Mouse (Mus musculus) 3T3-L1 (cell line): ENCODE measurements around the gene Gm20388.

ENCODE experiments used
- DNase-seq: peaks from one replicate; pipeline ENCODE4 v3.0.0-alpha.2; 2015; ENCODE audit warnings: low read depth, low spot score

The Gm20388 gene

DNA sequence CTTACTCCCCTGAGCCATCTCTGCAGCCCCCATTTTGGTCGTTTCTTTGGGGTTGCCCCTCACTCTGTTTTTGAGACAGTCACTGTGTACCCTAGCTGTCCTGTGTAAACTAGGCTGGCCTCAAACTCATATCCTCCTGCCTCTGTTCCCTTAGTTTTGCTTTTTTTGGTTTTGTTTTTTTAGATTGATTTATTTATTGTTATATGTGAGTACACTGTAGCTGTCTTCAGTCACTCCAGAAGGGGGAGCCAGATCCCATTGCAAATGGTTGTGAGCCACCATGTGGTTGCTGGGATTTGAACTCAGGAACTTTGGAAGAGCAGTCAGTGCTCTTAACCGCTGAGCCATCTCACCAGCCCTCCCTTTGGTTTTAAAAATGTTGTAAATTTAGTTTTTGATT lies 3195.9 kb downstream of the Gm20388 start:
- DNase-seq, result peak; percentile 72

DNA sequence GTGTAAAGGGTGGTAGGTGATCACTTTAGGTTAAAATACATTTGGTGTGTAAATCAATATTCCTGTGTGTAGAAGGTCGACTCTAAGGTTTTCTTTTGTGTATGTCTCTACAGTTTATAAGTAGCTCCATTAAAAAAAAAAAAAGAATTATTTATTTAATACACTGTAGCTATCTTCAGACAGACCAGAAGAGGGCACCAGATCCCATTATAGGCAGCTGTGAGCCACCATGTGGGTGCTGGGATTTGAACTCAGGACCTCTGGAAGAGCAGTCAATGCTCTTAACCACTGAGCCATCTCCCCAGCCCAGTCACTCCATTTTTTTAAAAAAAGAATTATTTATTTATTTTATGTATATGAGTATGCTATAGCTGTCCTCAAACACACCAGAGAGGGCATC lies 3197.4 kb downstream of the Gm20388 start:
- DNase-seq, result peak; percentile 25

DNA sequence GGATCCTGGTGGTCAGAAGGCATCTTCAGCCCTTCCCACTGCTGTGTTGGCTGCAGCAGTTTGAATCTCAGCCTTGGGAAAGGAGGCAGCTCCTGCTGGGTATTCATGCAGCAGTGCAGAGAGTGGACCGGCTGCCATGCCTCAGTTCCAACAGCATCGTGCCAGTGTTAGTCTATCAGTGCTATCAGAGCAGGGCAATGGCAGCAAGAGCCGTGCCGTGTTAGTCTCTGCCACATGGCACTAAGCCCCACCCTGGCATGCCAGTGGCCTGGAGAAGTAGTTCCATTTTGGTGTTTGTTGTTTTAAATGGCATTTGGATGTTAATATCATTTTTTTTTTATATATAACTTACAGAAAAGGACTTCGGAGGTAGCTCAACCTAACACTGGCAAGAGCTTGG lies 3198.3 kb downstream of the Gm20388 start:
- no peak for DNase-seq

DNA sequence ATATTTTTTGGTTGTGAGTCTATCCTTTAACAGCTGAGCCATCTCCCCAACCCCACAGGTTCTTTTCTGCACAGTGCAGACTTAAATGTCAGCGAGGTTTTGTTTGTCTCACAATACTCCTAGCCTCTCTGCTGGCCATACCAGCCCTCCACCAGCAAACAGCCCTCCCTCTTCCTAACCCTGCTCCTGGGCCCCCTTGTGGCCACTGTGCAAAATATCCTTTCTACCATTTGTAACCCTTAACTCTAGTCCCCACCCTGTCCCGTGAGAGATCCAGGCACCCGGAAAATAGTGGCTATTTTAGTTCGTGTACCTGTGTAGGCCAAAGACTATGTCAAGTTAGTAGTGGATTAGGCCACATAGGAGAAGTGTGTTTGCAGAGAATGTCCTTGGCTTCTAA lies 3200.0 kb downstream of the Gm20388 start:
- peak; percentile 64 for DNase-seq

DNA sequence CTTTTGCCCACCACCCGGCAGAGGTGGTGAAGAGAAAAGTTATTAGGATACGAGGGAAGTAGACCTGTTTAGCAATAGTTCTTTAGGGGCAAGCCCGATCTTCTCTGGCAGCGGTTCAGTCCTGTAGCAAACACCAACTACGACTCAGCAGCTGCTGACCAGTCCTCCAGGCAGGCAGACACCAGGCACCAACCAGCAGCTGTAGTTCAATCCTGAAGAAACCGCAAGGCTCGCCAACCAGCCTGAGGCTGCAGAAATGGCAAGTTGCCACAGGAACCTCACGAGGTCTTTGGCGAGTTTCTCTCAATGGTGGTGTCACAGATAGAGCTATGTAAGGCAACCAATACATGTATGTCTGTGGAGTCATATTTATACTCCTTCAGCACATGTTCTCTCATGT lies 3202.3 kb downstream of the Gm20388 start:
- peak; percentile 81 for DNase-seq

DNA sequence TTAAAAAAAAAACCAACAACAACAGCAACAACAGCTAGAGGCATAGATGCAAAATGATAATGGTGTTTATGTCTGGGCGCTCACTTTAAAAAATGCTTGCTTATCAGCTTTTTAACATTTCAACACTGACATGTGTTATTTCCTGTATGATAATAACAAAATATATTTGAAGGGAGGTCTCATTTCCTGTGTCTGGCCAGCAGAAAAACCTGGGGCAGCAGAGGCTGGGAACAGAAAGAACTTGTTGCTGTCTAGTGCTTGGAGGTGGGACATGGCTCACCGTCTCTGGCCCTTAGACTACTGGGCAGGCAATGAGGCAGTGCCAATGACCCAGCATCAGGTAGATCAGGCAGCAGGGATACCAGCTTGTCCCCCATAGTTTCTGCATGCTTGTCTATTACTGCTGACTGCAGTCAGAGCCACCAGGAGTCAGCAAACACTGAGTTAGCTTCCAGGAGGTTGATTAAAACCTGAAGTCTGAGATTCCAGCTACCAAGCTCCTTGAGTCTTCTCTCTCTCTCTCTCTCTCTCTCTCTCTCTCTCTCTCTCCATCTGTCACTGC lies 3203.3 kb downstream of the Gm20388 start:
- DNase-seq, result peak; percentile 55

DNA sequence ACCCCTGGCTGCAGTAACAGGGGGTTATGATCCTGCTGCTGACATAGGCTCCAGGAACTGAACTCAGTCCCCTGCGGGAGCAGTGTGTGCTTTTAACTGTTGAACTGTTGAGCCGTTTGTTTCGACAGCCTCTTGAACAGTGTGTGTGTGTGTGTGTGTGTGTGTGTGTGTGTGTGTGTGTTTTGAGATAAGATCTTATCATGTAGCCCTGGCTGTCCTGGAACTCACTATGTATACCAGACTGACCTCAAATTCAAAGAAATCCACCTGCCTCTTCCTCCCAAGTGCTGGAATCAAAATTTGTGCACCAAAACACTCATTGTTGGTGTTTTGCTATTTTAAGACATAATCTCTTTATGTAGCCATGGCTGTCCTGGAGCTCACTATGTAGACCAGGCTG lies 3204.0 kb downstream of the Gm20388 start:
- no peak for DNase-seq

DNA sequence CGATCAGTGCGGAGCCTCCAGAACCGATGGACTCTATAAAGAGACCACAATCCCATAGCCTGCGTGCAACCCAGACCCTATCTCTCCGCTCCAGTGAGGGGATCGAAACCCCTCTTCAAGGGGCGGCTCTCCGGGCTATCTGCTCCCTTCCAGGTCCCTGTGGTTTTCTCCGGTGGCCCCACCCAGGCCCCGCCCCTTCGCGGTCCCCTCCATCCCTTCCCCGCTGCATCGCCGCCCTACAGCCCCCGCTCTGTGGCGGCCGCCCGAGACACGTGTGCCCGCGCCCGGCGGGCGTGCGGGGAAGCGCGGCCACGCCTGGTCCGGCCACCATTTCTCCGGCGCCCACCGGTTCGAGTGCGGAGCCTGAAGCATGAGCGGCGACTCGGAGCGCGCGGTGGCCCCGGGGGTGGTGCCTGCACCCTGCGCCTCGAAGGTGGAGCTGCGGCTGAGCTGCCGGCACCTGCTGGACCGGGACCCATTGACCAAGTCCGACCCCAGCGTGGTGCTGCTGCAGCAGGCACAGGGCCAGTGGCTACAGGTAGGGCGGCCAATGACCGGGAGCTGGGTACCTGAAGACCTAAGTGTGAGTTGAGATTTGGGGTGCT lies 3206.6 kb downstream of the Gm20388 start, which contains the start of gene Cpne7:
Cpne7 (plus strand) TSS at position 248 of the 605 bp plus-strand sequence.
- no peak for DNase-seq

DNA sequence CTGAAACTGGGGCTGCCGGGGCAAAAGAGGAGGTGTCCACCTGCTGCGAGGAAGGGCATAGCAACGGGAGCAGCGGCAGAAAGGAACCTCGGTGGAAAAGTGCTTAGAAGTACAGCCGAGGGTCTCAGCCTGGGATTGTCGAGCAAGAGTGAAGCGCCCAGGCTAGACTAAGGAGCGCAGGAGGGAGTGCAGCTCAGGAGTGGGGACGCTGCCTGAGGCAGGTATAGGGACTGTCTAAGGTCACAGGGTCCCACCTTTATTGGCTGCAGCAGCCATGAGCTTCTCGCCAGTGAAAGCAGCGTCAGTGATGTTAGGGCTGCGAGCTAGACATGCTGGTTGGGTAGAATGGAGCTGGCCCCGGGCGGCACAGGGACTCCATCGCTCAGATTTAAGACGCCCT lies 3207.1 kb downstream of the Gm20388 start:
- no peak for DNase-seq

DNA sequence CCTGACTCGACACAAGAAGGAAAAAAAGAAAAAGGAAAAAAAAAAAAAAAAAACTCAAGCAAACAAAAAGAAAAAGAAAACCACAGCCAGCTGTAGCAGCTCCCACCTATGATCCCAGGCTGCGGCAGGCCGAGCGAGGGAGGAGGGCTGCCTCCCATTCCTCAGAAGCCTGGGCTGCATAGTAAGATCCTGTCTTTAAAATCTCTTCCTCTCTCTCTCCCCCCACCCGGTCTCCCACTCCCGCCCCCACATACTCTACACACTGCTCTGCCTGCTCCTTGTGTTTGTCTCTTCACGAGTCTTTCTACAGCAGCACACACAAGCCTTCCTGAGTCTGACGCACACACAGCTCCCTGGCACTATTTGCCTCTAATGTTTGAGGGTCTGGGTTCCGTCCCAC lies 3211.4 kb downstream of the Gm20388 start:
- DNase-seq, result no peak

DNA sequence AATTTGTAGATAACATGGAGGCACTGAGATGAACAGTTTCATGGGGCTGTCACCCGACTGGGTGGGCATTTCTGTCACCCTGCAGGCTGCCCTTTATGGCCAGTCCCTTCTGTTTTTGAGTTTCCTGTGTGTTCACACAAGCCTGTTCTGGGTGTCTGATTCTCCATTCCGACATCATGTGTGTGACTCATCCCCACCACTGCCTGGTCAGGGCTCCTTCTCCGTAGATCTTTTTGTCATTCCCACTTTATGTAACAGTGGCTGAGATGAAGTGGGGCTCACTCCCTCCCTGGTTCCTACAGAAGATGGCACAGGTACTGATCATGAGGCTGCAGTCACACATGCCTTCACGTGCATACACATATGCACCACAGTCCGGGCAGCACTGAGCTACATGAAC lies 3212.0 kb downstream of the Gm20388 start:
- DNase-seq, result peak; percentile 46

DNA sequence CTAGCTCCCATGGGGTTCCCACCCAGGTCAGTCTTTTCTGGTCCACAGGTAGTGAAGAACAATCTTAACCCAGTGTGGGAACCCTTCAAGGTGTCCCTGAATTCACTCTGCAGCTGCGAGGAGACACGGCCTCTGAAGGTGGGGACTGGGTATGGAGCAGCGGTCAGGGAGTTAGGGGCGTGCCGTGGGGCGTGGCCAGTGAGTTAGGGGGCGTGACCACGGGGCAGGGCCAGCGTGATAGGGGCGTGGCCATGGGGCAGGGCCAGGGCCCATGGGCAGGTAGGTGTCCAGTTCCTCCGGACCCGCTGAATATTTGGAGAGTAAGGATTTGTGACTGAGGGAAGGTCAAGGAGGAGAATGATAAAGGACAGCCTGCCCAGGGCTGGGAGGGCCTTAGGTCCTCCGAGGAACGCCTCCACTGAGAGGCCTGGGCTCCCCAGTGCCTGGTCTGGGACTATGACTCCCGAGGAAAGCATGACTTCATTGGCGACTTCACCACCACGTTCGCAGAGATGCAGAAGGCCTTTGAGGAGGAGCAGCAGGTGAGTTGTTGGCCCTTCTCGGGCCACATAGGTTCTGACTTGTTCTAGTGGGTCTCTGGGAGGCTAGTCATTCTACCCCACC lies 3215.7 kb downstream of the Gm20388 start:
- no peak for DNase-seq

DNA sequence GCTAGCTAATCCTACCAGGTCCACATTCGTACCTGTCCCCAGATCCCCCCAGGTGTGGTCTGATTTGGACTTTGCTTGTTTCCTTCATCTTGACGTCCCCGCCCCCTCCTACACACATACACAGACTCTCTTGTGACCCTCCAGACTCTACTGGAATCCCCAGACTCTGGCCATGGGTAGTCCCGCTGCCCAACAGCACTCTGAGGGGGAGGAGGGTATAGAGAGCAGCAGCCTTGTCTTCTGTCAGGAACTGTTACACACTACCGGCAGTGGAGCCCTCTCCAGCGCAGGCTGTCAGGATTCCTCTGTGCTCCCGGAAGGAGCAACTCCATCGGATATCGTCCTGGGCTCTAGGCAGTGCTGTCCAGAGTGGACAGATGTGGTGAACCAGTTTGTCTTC lies 3220.4 kb downstream of the Gm20388 start:
- DNase-seq, result no peak

DNA sequence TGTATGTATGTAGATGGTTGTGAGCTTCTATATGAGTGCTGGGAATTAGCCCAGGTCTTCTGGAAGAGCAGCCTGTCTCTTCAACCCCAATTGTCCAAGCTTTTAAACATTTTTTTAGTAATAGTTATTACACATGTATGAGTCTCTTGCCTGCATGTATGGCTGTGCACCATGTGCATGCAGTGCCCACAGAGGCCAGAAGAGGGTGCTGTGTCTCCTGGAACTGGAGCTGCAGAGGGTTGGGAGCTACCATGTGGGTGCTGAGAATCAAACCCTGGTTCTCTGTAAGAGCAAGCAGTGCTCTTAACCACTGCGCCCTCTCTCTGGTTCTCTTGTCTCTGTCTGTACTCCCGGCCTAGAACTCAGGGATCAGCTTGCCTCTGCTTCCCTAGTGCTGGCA lies 3222.3 kb downstream of the Gm20388 start:
- no peak for DNase-seq

DNA sequence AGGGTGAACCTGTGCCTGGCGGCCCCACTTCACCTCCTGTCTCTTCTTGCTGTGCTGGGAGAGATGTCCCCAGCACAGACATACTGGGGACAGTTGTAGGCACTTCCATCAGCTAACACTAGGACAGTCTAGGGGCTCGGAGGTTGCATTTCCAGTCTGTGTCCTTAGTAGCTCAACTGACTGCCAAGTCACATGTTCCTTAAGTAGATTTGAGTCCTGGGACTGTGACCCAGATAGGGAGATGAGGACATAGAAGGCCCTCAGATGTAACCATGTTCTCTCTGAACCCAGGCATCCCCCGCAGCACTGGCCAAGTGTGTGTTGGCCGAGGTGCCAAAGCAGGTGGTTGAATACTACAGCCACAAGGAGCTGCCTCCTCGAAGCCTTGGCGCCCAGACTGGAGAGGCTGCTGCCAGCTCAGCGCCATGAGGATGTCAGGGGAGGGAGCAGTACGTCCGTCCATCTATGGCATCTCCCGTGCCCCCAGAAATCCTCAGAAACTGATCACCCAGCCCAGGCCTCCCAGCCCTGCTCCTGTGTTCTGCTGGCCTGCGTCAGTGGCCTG lies 3223.6 kb downstream of the Gm20388 start:
- no peak for DNase-seq

DNA sequence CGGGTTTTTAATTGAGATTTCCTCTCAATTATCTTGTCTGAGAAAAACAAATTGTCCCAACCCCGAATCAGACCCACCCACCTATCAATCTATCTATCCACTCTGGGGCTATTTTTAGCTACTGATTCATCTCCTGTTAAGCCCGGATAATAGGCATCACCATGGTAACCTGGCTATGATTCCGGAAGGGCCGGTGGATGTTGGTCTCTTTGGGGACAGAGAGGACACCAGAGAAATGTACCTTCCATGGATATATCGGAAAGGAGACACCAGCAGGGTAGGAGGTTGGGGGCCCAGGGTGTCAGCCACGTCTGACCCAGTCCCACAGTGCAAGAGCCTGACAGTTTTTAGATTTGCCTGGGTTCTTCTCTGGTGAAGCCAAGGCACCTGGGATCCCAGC lies 3224.8 kb downstream of the Gm20388 start:
- DNase-seq, result peak; percentile 50

DNA sequence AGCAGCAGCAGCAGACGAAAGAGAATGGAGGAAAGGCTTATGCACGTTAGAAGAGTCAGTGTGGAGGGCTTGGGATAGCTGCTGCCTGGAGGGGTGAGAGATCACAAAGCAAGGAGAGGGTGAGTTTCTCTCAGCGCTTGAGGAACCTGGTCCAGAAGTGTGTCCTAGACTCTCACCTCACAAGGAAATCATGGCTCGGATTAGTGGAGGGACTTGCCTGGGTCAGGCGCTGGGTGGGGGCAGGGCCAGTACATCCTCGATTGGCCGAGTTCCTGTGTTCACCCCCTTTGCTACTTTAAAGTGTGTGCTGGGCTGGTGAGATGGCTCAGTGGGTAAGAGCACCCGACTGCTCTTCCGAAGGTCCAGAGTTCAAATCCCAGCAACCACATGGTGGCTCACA lies 3225.2 kb downstream of the Gm20388 start:
- DNase-seq, result no peak

DNA sequence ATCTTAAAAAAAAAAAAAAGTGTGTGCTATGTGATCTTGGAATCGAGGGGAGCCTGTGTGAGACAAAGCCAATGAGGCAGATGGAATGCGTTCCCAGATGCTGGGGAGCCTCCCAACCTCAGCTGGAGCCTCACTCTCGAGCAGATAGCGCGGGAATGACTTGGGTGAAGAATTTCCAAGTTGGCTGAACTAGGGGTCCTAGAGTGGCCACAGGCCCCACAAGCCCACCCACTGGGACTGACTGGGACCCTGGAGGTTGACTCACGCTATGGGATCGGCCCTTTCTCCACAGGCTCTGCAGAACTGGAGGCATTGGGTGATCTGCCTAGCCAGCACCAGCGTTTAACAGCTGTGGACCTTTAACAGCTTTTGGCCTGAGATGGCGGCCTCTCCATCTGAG lies 3225.6 kb downstream of the Gm20388 start:
- no peak for DNase-seq

DNA sequence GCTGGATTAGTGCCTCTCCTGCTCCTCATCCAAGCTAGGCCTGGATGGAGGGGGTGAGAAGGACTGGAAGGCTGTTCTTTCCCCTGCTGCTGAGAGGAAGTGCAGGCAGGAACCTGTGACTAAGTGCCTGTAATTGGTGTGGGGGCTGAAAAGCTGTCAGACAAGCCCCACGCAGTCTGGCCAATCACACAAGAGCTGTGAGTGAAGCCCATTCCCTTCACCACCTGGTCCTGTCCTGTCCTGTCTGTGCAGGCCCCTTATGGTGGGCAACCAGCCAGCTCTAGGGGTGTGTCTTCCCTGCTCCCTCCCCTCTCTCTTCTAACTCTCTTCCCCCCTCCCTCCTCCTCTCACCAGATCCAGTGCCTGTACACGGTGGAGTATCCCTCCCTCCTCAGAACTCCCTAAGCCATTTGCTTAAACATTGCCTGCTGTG lies 3227.0 kb downstream of the Gm20388 start:
- peak; percentile 88 for DNase-seq

DNA sequence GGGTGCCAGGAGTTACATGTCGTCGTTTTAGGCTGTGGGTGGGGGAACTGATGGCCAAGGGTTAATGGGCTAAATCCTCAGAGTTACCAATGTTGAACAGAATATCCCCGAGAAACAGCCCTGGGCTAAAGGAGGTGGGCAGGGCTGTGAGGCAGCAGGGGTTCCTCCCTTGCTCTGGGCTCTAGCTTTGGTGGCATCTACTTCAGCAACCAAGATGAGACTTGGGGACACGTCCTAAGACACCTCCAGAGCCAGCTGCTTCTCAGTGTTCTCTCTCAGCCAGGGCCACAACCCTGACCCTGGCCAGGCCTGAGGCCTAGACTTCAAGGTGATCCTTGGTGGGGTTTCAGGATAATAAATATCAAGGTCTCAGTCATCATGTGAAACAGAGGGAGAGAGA lies 3228.1 kb downstream of the Gm20388 start:
- DNase-seq, result no peak

DNA sequence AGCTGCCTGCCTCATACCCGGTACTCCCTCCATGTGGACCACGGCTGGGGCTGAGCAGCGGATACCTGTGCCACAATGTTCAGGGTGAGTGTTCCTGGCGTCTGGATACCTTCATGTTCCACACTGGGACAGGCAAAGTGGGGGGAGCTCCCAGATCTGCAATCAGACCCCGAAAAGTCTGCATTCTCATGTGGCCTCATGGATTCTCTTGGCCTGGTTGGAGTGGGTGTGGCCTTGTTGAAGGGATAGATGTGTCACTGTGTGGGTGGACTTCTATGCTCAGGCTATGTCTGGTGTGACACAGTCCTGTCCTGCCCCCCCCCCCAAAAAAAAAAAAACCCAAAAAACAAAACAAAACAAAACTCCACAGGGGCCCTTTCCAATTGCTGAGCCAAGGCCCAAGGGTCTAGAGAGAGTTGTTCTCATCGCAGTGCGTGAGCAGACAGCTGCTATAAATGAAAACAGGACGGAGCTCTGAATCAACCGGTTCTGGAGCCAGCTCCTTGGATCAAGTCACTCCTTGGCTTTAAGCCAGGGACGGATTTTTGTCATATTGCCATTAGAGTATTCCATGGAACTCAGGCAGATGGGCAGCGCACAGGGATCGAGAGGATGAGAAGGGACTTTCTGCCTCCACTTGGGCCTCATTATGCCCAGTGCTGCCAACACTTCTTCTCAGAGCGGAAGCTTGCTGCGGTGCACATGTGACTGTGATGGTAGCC lies 3231.3 kb downstream of the Gm20388 start:
- peak; percentile 98 for DNase-seq

DNA sequence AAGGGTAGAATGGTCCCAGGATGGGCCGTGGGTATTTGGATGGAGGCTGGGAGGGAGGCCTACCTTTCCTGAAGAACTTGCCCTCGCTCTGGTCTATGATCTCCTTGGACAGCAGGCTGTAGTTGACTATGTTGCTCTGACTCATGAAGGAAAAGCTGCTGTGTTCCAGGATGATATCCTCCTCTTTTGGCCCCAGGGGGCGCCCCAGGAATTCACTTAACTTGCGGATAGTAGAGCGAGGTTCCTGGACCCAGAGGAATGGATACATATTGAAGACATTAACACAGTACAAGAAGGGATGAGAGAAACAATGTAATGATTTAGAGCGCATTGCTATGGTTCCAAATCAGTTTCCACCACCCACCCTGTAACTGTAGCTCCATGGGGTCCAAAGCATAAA lies 3234.6 kb downstream of the Gm20388 start:
- DNase-seq, result peak; percentile 77
